ENCODE assay signal across 12 mouse cellular contexts in the genomic region with DNA sequence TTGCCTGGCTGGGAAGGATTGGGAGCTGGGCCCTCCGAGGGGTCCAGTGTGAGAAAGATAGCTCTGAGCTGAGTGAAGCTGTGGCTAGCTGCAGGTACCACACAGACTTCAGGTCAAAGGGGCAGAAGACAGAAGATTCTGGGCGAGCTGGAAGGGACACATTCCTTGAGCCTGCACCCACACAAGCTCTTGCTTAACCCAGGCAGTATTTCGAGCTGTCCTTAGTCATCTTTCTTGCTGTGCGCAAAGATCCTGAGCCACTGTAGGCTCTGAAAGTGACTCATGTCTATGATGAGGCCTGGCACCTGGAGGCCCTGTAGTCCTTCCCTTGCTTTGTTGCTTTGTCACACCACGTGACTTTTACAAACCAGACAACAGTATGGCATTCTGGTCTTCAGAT.
"Had no signal": no experiment of that assay in that cellular context is flagged by ENCODE, and none has a peak within 500 bp of the region (broad histone marks: within the 10 kb centered on the region; RNA-seq: fewer than 3 reads in every experiment).

No protein-coding gene starts in this region.

- DNase-seq: kidney, postnatal 10 days; kidney, postnatal 4 days; left cerebral cortex, postnatal 4 days; lung, adult 18-20 months; right cerebral cortex, postnatal 14 days; thymus, adult 2 months; thymus, postnatal 36 days had no signal

- ATAC-seq: midbrain, embryonic 16.5 days had no signal

- H3K27me3 ChIP-seq: limb, embryonic 13.5 days; midbrain, embryonic 12.5 days; neural tube, embryonic 13.5 days; stomach, embryonic 15.5 days had no signal
